Mouse (Mus musculus) kidney, postnatal 14 days (tissue): ENCODE data around the gene Eif2ak4.

Experiments
- DNase-seq: peaks from one replicate; pipeline ENCODE4 v3.0.0; 2022; ENCODE audit warnings: mixed read lengths

Gene Eif2ak4

DNA sequence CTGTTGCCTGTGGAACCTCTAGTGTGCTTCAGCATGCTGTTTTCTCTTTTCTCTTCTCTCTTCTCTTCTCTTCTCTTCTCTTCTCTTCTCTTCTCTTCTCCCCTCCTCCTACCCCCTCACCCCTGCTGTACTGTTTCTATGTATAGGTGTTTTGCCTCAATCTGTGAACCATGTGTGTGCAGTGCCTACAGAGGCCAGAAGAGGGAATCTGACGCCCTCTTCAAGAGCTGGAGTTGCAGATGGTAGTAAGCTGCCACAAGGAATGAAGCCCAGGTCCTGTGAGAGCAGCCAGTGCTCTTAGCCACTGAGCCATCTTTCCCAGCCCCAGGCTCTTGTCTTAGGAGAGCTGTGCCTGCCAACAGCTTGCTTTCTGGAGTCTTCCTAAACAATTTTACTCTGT is 78.2 kb downstream of the Eif2ak4 start:
- no peak for DNase-seq

GRCm38 (mm10) chr2:118468354-118468753 is 79.9 kb downstream of the Eif2ak4 start:
- DNase-seq = no peak

DNA sequence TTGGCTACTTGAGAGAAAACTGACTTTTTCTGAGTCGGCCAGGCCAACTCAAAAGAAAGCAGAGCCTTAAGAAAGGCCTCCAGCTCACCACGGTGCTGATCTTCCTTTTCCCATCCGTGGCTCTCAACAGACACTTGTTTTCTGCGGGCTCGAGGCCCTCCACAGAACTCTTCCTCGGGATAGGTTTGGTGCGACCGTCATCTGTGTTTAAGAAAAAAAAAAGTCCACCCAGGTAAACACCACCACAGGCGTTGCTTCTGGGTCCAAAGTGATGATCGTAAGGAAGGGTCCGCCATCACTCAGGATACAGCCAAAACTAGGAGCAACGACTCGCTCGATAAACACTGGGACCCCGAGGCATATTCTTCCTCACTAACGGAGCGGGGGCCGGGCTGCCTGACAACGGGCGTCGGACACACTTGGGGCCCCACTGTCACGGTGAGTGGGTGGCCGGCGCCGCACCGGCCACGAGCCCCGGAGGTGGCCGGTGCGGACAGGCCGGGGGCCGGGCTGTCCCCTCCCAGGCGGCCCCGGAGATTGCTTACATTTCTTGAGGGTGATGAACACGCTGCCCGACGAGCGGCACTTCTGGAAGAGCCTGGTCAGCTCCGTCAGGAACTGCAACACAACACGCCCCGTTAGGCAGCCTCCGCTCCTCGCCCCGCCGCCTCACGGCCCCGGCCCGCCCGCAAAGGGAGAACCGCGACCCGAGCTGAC is 90.6 kb downstream of the Eif2ak4 start:
- DNase-seq = no peak

GRCm38 (mm10) chr2:118479550-118479909 is 91.1 kb downstream of the Eif2ak4 start, which contains the start of gene Srp14:
Srp14 (minus strand) TSS chr2:118479711.
- DNase-seq = peak; percentile 95

DNA sequence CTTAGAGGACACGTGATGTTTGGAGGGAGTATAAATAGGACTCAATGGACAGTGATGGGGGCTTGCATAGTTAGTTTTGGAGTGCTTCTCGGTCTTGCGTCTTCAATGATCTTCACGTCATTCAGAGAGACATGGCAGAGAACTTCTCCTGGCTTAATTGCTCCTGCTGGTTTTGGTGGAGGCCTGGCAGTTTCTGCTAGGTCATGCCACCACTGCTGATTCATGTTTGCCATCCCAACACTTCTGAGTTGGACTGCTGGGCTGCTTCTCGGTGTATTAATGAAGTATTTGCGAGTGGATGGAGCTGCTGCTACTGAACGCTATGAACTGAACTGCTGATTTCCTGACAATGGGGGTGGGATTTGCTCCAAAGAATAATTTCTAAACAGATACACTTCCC is 92.5 kb downstream of the Eif2ak4 start:
- DNase-seq = no peak

DNA sequence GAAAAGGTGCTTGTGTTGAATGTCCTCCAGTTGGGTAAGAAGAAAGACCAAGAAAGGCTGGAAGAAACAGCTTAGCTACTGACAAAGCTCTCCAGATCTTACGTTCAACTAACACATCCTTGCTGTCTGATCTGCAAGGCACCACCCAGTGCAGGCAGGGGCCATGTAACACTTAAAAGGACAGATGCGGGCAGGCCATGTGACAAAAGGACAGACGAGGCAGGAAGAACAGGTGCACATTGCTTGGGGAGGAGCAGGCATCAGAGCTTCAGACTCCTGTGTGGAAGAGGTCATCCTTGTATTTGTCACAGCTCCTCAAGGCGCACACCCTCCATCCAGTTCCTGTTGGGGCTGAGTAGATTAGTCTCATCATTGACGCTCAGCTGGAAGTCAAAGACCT is 94.6 kb downstream of the Eif2ak4 start:
- DNase-seq = no peak

GRCm38 (mm10) chr2:118484386-118484898 is 96.0 kb downstream of the Eif2ak4 start:
- no peak for DNase-seq

- DNase-seq = no peak
These were observed 97.0 kb downstream of the Eif2ak4 start for GRCm38 (mm10) chr2:118485415-118485814.

GRCm38 (mm10) chr2:118486933-118487332 is 98.5 kb downstream of the Eif2ak4 start:
- DNase-seq = peak; percentile 89

- DNase-seq = peak; percentile 46
These were observed 99.4 kb downstream of the Eif2ak4 start for GRCm38 (mm10) chr2:118487806-118488205.

DNA sequence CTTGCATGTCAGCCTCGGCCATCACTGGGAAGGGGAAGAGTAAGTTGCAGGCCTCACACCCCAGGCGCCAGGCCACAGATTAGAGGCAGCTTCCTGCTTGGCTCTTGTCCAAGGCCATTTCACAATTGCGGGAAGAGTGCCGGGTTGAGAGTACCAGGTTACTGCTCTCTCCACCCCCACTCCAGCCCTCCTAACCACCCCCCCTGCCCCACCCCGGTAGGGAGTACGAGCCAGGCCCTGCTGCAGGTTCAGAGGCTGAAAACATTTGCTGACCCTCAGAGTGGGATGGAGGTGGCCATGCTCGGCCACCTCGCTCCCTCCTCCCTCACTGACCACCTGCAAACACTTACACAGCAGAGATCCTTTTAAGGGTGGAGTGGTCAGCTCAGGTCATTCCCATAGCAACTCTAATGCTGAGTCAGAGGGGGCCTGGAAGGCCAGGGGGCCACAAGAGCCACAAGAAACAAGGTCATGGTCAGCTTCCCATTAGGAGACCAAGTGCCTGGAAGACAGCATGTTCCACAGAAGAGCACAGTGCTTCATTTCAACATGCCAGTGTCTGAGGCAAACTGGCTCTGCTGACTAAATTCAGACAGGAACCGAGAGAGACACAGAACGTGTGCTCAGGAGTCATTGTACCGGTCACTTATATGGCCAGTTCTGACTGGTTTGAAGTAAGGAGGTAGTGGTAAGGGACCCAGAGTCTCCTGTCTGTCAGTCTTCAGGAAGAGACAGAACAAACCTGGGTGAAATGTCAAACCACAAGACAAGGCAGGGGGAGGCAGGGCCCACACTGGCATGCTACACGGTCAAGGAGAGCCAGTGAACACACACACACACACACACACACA is 102.0 kb downstream of the Eif2ak4 start:
- peak; percentile 90 for DNase-seq

DNA sequence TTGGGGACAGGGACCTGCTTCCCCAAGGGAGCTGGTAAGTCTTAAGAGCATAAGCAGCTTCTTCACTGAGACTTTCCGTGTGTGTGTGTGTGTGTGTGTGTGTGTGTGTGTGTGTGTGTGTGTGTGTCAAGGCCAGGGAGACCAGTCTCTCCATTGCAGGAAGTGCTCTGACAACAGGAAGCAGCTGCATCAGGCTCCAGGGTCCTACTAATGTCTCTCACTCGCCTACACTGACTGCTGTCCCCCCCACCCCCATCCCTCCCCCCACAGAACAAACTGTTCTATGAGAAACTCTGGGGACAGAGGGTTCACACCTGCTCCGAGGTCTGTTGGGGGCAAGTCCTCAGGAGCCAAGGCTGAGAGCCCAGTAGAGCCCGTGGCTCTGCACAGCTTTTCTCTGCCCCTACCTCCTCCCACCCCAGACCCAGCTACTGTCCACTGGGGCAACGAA is 102.9 kb downstream of the Eif2ak4 start:
- DNase-seq = peak; percentile 77

- peak; percentile 18 for DNase-seq
These were observed 103.5 kb downstream of the Eif2ak4 start for GRCm38 (mm10) chr2:118491741-118492395.

- DNase-seq = no peak
These were observed 106.6 kb downstream of the Eif2ak4 start for GRCm38 (mm10) chr2:118495024-118495423.

GRCm38 (mm10) chr2:118497890-118498289 is 109.5 kb downstream of the Eif2ak4 start:
- no peak for DNase-seq

DNA sequence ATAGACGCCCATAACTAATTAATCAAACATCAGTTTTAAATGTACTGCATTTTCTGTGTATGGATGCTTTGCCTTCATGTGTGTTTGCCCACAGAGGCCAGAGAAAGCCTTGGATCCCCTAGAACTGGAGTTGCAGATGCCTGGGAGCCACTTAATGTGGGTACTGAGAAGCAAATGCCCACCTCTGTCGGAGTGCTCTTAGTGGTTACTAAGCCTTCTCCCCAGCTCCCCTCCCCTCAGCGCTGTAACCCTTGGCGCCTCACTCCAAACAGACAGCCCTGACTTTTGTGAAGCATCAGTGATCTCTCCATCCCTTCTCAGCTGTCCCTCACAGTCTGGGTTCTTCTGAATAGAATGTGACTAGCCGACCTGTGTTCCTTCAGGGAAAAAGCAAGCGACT is 110.1 kb downstream of the Eif2ak4 start:
- DNase-seq = no peak

- DNase-seq = no peak
These were observed 110.9 kb downstream of the Eif2ak4 start for GRCm38 (mm10) chr2:118499135-118499961.

DNA sequence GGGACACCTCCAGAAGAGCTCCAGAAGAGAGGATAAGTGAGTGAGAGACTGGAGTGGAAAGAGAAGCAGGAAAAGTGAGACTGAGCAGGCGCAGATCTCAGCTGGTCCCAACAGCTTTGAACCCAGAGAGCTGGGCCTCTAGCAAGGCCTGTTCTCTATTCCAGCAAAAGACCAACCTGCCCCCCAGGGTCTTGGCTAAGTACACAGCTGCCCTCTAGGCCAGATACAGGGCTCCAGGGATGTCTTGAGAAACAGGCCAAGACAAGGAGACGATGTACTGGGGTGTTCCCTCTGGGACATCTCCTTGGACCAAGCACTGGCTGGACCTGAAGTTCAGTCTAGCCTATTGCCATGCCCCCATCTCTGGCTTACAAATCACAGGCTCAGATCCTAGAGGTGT is 111.8 kb downstream of the Eif2ak4 start:
- no peak for DNase-seq

- DNase-seq = no peak
These were observed 118.7 kb downstream of the Eif2ak4 start for GRCm38 (mm10) chr2:118507126-118507525.

GRCm38 (mm10) chr2:118509688-118510446 is 121.4 kb downstream of the Eif2ak4 start:
- no peak for DNase-seq
